Mouse (Mus musculus) adrenal gland, adult 10 weeks (tissue): ENCODE data around the gene Osbpl6. TPM values are rescaled to one million over a fixed set of nuclear protein-coding genes. Genes with fewer than 3 reads are reported as not detected.

Experiments used
- polyA plus RNA-seq: library from polyadenylated mRNA; stranded (reverse); fragments of 350-450 nt; fragmentation: Illumina TruSeq; extraction: RNeasy Lipid Tissue Mini Kit (QIAGEN cat#74804); gene quantifications from one replicate; pipeline ENCODE4 v1.2.3, GENCODE M21; 2014; ENCODE audit warnings: low read depth, low replicate concordance

The Osbpl6 gene
- 36.7 TPM for polyA plus RNA-seq

GRCm38 (mm10) chr2:76406151-76406936, at the start of gene Osbpl6:
Gene Osbpl6 (plus strand): TSS chr2:76406508.

GRCm38 (mm10) chr2:76360226-76360625, 46.1 kb upstream of the Osbpl6 start, which contains the start of gene Cyct:
Gene Cyct (minus strand): TSS chr2:76360450.

GRCm38 (mm10) chr2:76369821-76370655, 36.3 kb upstream of the Osbpl6 start, which contains the start of gene Rbm45:
Gene Rbm45 (plus strand): TSS chr2:76369984.

GRCm38 (mm10) chr2:76647883-76648570, 241.7 kb downstream of the Osbpl6 start, which contains the start of the genes Prkra and Pjvk:
Gene Prkra (minus strand): TSS chr2:76648015.
Gene Pjvk (plus strand): TSS chr2:76648476.

Other genes with a start within 250 kb of the Osbpl6 start
- not detected for gene Pde11a, start 67.7 kb upstream of the Osbpl6 start, polyA plus RNA-seq
- not detected for gene Cyct, start 46.1 kb upstream of the Osbpl6 start, polyA plus RNA-seq
- gene Rbm45, start 36.5 kb upstream of the Osbpl6 start, polyA plus RNA-seq = 37.3 TPM
- 43.2 TPM for gene Prkra, start 241.5 kb downstream of the Osbpl6 start, polyA plus RNA-seq
- not detected for gene Pjvk, start 242.0 kb downstream of the Osbpl6 start, polyA plus RNA-seq